Mouse (Mus musculus) embryo, embryonic 10.5 days (tissue): Measurements from ENCODE around the gene Rreb1.
A peak's percentile ranks its signal among the peaks of the same experiment; 100 is the strongest.

Source experiments
- DNase-seq: peaks from one replicate; pipeline ENCODE4 v3.0.0-alpha.2; 2015; ENCODE audit warnings: low spot score

The Rreb1 gene

GRCm38 (mm10) chr13:37980346-37980745, 202.1 kb downstream of the Rreb1 start:
- DNase-seq, result no peak

DNA sequence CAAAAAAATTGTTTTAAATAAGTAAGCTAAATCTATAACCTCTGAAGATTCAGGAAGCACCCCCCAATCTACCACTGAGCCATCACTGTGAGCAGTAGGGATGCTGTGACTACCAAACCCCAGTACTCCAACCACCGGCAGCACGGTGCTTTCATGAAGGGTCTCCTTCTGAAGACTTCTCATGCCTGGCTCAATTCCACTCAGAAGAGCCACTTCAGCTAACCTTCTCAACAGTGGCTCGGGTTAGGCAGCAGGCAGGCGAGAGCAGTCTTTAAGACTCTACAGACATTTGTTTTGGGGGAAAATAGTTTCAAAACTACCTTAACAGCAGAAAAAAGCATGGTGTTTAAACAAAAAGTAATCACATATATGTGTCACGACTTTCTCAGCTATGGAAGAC, 202.9 kb downstream of the Rreb1 start:
- no peak for DNase-seq

DNA sequence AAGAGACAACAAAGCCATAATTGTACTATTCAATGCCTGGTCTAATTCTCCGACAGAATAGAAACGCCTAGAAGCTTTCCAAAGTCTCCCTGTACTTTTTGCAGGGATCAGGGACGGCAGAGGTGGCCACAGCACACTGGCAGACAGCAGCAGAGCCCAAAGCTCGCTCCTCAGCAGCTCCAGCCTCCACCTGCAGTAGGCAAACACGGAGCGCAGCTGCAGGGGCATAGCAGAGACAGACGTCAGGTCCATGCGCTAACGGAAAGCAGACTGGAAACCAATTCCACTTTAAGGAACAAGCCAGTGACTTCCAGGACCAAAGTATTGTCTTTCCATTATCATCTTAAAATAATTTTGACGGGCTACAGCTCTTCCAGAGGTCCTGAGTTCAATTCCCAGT, 208.0 kb downstream of the Rreb1 start:
- no peak for DNase-seq

DNA sequence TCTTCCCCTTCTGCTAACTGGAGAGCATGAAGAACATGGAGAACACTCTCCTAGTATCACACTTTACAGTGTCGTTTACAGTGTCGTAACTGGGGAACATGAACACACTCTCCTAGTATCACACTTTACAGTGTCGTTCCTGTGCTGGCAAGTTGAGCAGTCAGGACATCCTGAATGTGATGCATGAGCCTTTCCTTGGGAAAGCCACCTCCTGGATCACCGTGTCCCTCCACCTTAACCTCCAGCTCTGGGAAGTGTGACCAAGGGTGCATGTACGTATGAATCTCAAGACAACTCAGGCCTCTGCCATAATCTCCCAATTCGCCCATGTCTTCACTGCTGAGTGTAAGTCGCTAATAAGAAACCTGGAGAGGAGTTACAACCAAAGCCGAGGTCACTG, 211.5 kb downstream of the Rreb1 start:
- DNase-seq, result no peak

DNA sequence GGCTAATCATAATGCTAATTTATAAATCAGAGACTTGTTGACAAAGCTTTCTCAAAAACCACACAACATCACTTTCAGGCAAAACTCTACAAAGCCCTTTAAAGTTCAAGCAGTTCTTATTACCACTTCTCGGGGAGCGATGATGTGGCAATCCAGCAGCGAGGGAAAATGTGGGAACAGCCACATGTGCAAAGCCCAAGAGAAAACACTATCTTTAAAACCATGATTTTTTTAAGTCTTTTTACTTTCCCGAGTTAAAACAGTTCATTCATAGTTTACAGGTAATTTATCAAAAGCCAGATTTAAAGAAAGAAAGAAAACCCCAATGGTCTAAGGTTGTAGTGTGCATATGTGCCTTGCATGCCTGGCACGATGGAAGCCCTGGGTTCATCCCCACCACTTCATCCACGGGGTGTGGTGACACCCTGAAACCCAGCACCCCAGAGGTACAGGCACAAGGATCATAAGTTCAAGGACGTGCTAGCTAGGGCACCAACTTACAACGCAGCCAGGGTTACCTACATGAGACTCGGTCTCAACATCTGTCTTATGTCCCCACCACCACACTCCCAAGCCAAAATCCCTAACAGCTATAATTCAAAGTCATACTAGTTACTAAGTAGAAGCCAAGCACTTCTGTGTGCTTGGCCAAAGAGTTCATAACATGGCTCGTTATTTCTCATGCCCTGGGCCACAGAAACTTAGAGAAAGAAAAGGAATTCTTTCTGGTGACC, 214.6 kb downstream of the Rreb1 start:
- peak; percentile 45 for DNase-seq

DNA sequence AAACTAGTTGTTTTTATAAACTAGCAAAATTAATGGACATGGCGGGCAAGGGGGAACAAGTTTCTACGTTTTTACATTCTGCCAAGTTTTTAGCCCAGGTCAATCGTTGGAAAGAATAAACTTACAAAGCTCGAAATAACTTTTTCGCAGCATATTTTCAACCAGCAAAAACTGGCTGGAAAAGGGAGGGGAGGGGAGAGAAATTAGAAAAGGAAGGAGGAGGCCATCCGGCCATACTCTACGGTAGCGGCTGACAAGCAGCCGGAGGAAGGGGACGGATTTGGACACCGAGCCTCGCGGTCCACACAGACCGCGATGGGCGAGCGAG, 215.1 kb downstream of the Rreb1 start:
- DNase-seq, result no peak

GRCm38 (mm10) chr13:37993704-37994404, 215.7 kb downstream of the Rreb1 start, which contains the start of gene Ssr1:
Ssr1 (minus strand) TSS chr13:37994217.
- DNase-seq, result peak; percentile 98

DNA sequence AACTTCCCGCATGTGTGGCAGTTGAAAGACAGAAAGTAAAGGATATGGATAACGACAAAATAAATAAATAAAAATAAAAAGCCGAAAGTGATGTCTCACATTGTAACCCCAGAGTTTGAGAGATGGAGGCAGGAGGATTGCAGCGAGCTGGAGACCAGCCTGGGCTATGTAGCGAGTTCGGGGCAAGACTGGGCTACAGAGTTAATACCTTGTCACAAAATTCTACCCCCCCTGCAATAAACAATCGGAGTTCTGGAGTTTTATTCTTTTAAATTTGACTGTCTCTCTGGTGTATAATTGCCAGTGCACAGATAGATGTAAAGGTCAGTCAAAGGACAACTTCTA, 216.2 kb downstream of the Rreb1 start:
- no peak for DNase-seq

GRCm38 (mm10) chr13:37999713-38000112, 221.5 kb downstream of the Rreb1 start:
- DNase-seq, result no peak
